Mouse (Mus musculus) gastrocnemius, postnatal 10 days (tissue): ENCODE measurements around the gene Scube1. TPM values are rescaled to one million over a fixed set of nuclear protein-coding genes. Genes with fewer than 3 reads are reported as not detected.

ENCODE experiments used
- DNase-seq: peaks from one replicate; pipeline ENCODE4 v3.0.0; 2021; ENCODE audit warnings: mixed read lengths
- total RNA-seq, 2 experiments: library from RNA; stranded (reverse); gene quantifications; 2 replicates each; pipeline ENCODE4 v1.2.3; 2021

The Scube1 gene
- total RNA-seq, 2 experiments from 2014 or later = 2.5 to 2.8 TPM

GRCm38 (mm10) chr15:83594513-83595363 lies 130.1 kb downstream of the Scube1 start, which contains the start of gene Ttll12:
Ttll12 (minus strand) TSS chr15:83595157.
- peak; percentile 95 for DNase-seq

DNA sequence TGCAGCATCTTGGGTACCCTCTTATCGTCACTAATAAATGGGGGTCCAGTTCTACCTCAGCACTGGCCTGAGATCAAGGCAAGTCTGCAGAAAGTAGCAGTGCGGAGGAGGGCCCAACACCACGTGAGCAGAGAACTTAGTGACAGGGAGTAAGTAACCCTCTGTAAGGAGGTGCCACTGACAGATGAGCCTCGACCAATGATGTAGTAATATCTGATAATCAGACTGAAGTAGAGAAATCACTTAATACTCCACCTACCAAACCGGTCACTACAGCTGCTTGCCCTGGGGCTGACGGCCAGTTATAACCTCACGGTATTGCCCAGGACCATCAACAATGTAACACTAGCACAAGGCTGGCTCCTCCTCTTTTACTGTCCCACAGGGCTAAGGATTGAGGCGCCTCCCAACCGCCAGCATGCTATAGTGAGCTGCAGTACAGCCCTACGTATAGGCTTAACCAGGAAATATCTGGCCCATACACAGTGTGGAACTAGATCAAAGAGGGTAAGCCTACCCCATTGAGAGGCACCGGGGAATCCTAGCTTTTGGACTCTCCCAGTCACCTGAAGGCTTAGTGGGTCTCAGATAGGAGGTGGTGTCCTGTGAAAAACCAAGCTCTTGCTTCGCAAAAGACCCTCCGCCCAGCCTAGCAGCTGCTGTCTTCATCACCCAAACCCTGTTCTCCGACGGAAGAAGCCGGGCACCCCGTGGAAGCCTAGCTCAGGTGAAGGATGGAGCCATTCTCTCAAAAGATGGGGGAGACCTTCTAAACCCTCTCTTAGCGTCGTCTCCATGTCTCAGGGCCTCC lies 130.9 kb downstream of the Scube1 start:
- DNase-seq = no peak

DNA sequence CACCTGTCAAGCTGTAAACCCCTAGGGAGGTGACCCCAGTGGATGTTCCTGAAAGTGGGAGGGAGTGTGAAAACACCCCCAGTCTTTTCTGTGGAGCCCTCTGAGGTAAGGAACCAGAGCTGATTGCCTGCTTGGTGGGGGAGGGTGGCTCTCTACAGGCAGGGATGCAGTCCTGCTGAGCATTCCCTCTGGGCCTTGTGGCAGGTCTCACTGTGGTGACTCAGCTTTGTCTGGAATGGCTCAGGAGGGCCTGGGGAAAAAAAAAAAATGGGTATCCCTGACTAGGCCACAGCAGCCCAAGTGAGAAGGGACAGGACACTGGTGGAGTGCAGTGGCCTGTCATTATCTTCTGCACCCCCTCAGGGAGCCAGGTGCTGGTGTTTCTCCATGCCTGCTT lies 131.6 kb downstream of the Scube1 start:
- no peak for DNase-seq

- no peak for DNase-seq
Measured at GRCm38 (mm10) chr15:83592260-83593188, 132.3 kb downstream of the Scube1 start.

DNA sequence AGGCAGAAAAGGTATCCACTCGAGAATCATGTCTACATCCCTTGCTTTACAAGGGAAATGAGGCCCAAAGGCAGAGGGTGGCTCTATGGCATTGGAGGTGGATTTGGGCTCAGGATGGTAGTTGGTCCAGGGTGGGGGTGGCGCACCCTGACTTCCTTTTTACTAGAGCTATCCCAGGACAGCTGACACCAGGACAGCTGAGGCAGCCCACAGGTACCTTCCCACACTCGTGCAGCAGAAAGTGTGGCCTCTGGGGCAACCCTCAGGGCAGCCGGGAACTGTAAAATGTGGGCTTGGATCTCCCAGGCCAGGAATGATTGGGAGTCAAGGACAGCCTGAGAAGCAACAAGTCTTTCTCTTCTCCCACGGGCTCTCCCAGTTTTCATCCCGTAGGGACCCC lies 133.1 kb downstream of the Scube1 start:
- DNase-seq = no peak

- no peak for DNase-seq
Measured at GRCm38 (mm10) chr15:83590841-83591240, 134.0 kb downstream of the Scube1 start.

DNA sequence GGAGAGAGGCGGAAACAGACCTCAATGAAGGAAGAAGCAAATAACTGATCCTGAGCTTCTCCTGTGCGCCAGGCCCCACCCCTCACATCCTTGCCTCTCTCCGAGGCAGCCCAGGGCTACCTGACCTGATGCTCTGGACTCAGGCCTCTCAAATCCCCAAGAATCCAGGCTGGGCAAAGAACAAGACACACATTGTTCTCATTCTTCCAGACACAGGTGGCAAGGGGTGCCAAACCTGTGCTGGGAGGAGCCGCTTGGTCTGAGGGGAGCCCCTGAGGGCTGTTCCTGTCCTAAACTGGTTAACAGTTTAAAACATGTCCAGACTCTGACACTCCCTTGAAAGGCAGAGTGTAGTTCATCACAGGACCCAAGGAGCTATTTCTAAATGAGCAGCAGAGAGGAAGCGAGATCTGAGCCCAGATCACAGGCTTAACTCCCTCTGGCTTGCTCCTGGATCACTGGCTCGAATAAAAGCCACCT lies 140.0 kb downstream of the Scube1 start:
- no peak for DNase-seq

GRCm38 (mm10) chr15:83583419-83584156 lies 141.2 kb downstream of the Scube1 start:
- DNase-seq = peak; percentile 63

- no peak for DNase-seq
Measured at GRCm38 (mm10) chr15:83582931-83583330, 141.9 kb downstream of the Scube1 start.

DNA sequence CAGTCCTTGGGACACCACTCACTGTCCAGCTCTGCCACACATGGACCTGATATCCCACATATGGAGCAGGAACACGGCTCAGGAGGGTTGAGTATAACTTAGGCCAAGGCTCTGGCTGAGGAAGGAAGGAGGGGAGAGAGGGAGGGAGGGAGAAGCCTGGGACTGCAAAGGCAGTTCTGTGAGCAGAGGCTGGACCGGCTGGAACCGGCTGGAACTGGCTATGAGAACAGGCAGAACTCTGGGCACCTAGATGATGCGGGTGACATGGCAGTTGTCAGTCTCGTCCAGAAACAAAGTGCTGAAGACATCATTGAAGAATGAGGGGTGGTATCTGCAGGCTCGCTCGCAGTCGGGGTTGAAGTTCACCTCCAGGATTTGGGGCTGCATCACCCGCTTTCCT lies 148.2 kb downstream of the Scube1 start:
- no peak for DNase-seq

- DNase-seq = no peak
Measured at GRCm38 (mm10) chr15:83575543-83575942, 149.3 kb downstream of the Scube1 start.

- DNase-seq = no peak
Measured at GRCm38 (mm10) chr15:83574731-83575351, 150.0 kb downstream of the Scube1 start.

- DNase-seq = no peak
Measured at GRCm38 (mm10) chr15:83573606-83574005, 151.2 kb downstream of the Scube1 start.

DNA sequence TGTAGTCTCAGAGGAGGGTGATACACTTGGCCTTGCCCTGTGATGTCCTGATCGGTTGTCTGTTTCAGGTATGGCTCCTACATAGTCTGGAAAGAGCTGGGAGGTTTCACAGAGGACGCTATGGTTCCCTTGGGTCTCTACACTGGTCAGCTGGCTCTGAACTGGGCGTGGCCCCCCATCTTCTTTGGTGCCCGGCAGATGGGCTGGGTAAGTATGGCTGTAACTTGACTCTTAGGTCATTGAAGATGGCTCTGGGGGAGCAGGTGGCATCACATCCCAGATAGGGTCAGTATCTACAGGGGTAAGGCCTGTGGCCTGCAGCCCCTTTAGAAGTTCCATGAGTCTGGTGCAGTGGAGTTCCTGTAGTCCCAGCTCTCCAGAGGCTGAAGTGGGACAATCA lies 152.7 kb downstream of the Scube1 start:
- DNase-seq = no peak

DNA sequence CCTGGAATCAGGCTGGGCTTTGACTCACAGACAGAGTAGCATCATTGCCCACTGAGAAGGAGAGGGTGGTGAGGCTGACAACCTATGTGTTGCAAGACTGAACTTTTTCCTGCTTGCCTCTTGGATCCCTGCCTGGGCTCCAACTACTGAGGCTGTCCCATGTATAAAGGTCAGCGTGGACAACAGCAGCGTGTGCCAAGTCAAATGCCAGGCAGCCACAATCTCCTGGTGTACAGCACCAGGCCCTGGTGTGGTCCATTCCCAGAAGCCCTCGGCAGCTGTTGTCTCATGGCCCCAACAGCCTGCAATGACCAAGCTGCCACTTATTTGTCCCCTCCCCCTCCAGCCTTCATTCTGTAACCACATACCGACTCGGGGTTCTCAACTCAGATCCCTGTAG lies 153.2 kb downstream of the Scube1 start:
- no peak for DNase-seq

DNA sequence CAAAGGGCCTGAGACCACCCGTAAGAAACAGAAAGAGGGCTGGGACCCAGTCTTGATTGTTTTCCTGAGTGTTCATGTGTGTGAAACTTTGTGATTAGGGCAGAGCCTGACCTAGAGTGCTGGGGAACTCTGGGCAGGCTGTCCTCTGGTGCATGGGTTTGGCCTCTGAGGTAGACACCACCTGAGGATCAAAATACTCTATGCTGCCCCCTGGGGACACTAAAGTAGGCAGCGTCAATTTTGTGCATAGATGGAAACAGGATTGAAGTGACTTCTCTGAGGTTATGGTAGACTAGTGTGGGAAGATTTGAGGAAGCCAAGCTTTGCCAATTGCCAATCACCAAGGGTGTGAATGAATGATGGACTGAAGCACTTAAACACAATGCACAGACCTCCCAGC lies 154.2 kb downstream of the Scube1 start:
- no peak for DNase-seq

DNA sequence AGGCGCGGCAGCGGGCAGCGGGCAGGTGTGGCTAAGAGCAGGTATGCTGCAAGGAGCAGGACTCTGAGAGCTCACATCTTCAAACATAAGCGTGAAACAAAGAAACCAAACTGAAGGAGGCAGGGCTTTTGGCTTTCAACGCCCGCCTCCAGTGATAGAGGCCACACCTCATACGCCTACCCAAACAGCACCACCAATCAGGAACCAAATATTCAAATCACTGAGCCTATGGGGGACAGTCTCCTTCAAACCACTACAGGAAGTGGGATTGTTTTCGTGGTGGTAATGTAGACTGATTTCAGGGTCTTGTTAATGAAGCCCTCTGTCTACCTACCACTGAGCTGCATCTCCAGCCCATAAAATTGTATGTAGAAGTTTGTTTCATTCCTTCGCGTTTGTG lies 155.1 kb downstream of the Scube1 start:
- DNase-seq = no peak

GRCm38 (mm10) chr15:83568544-83568943 lies 156.3 kb downstream of the Scube1 start:
- DNase-seq = no peak

DNA sequence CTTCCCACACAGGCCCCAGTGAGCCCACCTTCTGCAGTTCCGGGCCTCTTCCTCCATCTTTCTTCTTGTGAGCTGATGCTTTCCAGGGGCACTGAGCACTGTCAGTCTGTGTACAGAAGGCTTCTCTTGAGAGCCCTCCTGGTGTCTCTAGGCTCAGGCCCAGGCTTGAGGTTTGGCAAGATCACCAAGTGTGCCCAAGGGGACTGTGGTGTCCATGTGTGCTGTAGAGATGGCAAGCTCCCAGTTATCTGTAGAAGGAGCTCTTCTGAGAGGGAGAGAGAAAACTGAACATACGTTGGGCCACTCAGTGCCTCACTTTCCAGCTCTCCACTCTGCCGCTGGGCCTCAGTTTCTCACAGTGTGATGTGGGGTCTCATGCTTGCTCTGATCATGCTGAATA lies 157.1 kb downstream of the Scube1 start:
- no peak for DNase-seq

DNA sequence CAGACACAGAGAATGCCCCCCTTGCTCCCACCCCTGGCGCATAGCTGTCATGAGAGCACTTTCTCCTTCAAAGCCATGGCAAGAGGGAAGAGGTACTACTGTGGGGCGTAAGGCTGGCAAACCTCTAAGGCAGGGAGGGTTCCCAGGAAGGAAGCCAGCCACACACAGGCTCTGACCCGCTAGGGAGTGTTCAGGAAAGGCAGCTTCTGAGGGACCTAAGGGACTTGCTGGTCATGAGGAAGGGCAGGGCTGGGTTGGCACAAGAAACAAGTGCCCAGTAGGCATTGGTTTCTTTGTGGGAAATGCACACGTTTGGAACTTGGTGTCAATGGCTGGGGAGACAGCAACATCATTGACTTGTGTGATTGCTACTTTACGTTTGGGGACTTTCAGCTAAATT lies 158.8 kb downstream of the Scube1 start:
- no peak for DNase-seq

GRCm38 (mm10) chr15:83565434-83565833 lies 159.4 kb downstream of the Scube1 start:
- no peak for DNase-seq
